Mouse (Mus musculus) cerebellum, adult 11 months (tissue): ENCODE measurements around the gene Urb1.

Experiments used
- DNase-seq: peaks from one replicate; pipeline ENCODE4 v3.0.0; 2022

Gene Urb1

DNA sequence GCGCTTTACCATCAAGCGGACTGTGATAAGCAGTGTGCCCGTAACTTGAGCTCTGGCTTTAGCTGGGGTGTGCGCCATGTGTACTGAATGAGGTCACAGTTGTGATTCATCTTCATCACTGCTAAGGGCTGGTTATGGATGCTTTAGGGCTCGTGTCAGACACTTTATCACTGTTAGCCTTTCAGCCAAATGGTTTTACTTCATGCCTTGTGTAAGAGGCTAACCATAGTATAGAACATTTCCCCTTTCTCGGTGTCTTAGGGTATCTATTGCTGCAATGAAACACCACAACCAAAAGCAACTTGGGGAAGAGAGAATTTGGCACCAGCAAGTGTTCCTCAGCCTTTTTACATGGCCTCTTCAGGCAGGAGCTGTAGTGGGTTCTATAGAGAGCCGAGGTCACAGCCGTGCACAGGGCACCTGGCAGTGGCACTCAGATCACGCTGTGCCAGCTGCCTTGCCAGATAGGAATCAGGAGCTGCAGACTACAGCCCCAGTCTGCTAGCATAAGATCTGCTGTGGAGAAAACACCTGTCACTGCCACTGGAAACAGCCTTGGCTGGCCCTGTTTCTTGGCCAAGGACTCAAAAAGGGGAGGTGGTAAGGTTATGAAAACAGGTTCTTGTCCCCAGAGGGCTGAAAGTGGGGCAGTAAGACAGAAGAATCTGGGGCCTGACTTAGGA is 44.9 kb downstream of the Urb1 start:
- no peak for DNase-seq

DNA sequence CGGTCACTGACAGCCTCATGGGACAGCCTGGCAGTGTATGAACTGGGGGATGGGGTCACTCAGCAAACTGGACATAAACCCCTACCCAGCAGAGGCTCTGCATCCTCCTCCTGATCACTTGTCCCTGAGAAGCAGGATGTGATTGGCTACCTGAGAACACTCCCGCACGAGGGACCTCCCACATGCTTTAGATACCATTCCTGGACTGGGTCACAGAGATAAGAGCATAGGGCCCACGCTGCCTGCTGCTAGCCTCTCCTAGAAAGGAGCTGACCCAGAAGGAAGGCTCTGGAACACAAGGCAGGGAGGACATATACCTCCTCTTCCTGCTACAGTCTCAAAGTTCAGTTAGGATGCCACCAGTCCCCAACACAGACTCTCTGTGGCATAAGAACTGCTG is 49.7 kb downstream of the Urb1 start:
- DNase-seq, result no peak

DNA sequence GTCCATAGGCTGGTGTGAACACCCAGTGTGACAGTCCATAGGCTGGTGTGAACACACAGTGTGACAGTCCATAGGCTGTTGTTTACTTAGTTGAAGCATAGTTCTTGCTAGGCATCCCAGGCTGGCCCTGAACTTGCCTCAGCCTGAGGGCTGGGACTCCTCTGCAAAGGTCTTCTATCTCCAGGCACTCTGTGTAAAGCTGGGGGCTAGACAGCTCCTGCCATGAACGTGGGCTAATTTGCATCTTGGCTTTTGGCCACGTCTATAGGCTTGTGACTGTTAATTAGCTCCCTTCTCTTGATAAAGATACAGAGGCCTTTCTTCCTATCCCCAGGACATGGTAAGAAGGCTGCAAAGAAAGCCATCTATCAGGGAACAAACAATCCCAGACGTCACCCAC is 50.9 kb downstream of the Urb1 start:
- DNase-seq, result no peak

DNA sequence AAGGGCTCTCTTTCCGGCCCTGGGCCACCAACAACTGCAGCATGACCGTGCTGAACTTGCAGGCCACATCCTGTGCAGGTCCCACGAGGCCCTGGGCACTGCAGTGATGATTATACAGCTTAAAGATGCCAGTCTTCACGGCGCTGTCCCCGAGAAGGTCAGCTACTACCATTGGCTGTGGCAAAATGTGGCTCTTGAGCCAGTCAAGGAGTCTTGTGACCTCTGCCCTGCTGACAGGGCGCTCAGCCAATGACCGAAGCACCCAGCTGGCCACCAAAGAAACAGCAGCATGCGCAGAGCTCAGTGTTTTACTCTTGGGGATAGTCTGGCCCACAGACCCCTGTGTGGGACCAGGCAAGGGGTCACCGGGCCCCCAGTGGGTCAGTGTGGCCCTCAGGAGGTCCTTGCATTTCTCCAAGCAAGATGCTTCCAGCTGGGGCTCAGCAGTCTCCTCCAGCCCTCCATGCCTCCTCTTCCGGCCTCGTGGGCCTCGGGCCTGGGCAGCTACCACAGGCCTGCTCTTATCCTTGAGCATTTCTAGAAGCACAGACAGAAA is 56.7 kb downstream of the Urb1 start:
- DNase-seq, result no peak

DNA sequence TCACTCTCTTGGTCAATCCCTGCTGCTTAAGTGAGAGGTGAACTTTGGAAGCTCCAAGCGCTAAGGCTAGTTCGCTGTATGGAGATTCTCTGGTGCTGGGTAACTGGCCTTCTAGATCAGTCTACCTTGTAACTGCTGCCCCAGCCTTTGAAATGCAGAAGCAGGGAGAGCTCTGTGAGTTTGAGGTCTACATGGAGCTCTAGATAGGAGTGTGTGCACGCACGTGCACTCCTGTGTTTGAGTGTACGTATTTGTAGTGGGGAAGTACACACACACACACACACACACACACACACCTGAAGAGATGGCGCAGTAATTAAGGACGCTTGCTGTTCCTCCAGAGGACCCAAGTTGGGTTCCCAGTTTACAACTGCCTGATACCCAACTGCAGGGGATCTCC is 62.0 kb downstream of the Urb1 start:
- no peak for DNase-seq

DNA sequence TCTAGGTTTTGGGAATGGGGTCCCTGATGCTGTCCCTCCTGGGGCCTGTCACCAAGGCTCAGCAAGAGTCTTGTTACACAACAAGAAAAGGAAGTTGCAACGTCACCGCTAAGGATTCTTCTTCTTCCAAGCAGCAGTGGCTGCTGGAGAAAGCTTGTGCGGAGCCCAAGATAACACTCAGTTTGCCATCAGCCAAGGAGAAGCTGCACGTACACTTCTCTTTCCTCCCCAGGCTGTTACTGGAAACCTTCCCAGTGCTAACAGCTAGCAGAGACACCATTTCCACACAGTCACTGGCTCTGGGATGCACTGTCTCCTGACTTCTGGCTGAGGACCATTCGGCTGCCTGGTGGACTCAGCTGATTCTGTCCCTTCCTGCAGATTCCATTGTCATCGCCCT is 63.1 kb downstream of the Urb1 start:
- no peak for DNase-seq

DNA sequence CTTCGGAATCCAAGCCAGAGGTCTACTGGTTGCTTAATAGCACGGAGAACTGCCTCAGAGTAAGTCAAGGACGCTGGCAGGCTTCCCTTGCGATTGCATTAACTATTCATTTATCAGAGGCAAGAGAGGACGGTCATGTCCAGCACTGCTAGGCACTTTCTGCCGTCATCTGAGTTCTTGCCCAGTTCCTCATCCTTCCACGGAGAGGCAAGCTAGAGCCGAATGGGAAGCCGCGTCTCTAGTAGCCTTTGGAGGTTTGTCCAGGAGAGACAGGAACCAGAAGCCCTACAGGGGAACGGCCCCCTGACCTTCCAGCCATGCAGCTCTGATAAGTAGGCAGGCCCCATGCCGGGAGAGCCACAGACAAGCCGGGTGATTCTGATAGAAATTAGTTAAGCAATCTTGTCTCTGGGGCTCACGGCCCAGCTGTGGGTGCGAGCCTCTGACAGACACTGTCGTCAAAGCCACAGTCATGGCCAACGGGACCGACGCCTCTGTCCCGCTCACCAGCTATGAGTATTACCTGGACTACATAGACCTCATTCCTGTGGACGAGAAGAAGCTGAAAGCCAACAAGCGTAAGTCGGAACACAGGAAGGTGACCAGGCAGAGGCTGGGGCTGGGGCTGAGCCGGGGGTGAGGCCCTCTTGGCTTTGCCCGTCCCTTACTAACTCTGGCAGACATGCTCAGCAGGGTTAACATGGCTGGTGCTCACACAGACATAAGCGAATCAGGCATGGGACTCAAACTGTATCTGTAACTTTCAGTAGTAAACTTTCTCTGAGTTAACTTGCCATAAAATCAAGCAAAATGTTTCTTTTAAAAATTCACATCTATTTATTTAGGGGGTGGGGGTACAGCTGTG is 71.9 kb downstream of the Urb1 start, which contains the start of gene Mrap:
TSS of gene Mrap (plus strand) at position 116 of the 865 bp plus-strand sequence.
- DNase-seq, result no peak

DNA sequence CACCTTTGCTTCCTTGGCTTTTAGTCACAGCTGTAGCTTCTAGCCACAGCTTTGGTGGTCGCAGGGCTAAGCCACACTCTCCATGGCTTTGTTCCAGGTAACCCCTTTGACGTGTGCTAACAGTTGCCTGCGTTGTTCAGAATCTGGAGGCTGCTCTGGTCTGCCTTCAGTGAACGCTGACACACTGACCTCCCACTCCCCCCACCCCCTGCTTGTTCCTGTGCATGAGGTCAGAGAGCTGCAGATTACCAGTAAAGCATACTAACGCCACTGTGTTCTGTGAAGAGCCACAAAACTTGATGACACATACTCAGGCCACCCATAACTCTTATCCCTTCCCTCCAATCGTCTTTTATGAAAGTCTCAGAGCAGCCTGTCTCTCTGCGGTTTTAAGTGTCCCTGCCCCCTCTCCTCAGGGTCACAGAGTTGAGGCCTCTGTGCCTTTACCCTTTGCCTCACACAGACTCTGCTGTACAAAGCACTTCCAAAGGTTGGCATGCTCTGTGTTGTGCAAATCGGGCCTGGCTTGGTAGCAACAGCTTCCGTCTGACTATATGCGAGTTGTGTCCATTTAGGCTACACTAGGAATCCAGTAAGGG is 73.4 kb downstream of the Urb1 start:
- DNase-seq, result no peak

DNA sequence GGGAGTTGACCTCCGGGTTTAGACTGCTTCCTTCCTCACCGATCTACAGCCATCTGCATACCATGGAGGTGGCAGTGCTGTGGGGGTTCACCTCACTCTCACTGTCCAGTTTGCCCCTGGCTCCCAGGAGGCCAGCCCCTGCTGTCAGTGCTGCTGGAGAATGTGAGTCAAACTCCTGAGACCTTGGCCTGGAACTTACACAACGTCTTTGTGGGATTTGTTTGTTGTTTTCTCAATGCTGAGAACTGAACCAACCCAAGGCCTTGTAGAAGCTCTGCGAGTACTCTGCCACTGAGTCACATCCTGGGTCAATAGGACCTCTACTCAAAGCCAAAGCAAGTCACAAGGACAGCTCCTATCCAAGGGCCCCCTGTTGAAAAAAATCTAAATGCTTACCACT is 74.6 kb downstream of the Urb1 start:
- no peak for DNase-seq

DNA sequence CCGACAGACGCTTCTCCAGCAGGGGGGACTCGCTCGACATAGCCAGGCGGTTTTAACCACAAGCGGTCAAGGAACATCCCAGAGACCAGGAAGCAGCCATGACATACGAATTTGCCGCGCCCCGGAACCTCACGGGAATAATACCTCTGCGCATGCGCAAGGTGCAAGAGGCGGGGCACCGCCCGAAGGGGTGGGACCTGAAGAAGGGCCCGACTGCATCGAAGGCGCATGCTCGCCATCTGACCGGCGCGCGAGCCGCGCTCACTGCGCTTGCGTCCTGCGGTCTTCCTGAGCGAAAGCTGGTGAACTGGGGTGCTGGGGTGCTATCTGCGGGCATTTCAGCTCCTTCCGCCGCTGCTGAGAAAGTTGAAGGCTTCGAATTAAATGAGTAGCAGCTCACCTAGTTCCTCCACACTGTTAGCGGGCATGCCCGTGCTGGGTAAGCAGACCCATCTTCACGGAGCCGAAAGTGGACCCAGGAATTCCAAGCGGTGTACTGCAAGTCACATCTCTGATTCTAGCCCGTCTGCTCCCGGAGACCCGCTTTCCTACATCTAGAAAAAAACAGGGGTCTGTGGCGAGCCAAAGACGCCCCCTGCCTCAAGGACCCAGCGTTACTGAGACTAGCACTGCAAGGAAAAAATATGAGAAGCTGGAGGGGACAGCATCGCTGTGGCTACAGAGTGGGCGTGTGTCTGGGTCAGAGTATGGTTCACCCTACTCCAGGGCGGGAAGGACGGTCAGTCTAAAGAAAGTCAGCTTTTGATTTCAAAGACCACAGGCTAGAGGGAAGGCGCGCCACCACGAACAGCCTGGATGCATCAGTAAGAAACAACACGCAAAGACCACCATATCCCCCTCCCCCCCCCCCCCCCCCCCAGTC is 82.7 kb downstream of the Urb1 start, which contains the start of gene Mis18a:
TSS of gene Mis18a (minus strand) at position 172 of the 883 bp plus-strand sequence.
- DNase-seq, result peak; percentile 94

DNA sequence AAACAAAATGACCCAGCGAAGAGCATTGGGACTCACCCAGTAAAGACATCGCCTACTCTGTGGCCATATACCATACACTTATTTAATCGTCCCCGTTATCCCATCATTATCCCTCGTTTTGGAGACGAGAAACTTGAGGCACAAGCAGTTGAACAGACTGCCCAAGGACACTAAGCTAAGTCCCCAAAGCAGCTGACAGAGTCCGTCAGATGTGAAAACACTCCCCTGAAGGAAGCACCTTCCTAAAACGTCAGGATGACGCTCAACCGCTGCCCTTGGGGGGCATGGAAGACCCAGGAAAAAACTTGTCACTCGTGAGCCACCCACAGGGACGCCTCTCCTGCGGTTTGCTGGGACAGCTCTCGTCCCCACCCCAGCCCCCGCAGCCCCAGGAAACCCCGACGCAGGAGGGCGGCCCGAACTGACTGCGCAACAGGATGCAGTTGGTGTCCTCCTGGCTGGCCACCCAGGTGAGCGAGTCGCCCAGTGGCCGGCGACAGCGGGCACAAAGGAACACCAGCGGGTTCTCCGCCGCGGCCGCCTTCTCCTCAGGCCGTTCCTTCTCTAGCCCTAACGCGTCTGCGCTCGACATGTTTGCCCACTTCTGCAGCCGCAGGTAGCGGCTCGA is 83.5 kb downstream of the Urb1 start:
- no peak for DNase-seq

DNA sequence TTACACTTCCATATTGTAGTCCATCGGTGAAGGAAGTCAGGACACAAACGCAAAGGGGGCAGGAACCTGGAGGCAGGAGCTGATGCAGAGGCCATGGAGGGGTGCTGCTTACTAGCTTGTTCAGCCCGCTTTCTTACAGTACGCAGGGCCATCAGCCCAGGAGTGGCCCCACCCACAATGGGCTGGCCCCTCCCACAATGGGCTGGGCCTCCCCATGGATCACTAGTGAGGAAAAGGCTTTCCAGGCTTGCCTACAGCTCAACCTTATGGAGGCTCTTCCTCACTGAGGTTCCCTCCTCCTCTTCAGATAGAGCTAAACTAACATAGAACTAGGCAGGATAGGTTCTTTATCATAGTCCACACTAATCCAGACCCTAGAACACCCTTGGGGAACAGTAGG is 86.2 kb downstream of the Urb1 start:
- no peak for DNase-seq

DNA sequence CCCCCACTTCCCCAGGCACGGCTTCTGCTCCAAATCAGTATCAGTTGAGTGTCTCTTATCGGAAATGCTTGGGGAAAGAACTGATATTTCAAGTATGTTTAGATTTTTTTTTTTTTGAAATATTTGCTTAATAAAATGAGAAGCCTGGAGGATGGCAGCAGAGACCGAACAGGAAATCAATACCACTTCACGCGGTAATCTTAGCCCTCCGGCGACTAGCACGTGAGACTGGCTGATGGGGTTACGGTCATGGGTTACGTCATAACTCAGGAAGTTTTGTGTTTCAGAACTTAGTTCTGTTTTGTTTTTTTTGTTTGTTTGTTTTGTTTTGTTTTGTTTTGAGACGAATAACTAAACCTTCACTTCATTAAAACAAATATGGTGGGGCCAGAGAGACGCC is 99.9 kb downstream of the Urb1 start:
- DNase-seq, result no peak

DNA sequence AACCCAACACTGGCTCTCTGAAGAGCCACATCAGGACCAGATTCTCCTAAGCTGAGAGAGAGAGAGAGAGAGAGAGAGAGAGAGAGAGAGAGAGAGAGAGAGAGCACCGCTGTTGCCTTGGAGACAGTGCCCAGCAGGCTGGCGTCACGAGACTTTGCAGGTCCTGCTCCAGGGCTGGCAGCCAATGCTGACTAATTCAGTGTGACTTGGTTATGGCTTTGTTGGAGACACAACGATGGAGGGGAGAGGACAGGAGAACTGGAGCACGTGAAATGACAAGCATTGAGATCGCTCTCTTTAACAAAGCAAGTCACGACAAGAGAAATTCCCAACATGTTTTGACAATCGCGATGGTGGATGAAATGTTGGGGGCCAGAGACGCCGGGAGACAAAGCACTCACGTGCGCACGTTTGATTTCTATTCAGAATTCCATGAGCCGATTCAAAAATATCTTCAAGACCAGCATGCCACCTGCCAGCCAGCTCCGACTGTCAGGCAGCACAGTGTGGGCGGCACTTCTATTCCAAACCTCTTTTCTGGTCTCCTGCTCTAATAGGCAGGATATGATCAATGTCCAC is 100.4 kb downstream of the Urb1 start:
- peak; percentile 64 for DNase-seq

DNA sequence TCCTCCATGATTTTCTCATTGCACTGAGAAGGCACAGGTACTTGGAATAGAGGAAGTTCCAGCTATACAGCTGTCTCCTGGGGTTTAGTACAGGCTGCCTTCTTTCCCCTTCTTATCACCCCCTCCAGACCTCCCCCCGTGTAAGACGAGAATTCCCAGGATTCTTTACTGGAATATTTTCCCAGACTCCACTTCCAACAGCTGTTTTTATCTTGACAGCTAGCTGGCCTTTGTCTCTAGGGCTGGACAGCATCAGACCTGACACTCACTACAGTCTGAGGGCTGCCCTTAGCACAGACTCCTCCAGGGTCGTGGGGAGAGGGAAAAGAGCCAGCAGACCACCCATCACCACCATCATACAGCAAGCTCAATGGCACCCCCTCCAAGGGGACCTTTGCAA is 103.9 kb downstream of the Urb1 start:
- no peak for DNase-seq

DNA sequence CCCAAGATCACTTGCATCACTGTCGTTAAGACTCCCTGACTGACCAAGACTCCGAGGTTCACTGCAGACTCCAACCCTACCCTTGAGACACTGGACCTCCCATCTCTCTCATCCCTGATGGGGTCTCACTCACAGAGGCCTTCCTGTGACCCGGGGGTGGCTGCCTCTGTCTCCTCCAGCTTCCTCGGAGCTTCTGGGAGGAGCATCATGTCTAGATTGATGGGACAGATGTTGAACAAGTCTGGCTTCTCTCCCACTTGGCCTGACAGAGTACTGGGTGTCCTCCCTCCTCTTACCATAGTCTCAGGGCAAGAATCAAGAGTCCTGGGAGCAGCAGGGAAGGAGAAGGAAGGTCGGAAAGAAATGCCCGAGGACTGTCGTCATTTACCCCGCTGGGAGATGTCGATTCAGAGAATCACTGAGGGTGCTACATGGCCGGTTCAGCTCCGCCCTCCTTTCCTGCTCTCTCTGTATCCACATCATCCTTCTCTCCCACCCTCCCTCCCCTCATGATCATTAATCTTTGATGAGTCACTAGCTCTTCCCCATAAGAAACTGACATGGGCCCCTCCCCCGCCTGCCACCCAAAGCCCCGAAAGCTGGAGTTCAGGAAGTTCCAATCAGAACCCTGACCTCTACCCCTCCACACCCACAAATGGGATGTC is 105.9 kb downstream of the Urb1 start:
- no peak for DNase-seq

DNA sequence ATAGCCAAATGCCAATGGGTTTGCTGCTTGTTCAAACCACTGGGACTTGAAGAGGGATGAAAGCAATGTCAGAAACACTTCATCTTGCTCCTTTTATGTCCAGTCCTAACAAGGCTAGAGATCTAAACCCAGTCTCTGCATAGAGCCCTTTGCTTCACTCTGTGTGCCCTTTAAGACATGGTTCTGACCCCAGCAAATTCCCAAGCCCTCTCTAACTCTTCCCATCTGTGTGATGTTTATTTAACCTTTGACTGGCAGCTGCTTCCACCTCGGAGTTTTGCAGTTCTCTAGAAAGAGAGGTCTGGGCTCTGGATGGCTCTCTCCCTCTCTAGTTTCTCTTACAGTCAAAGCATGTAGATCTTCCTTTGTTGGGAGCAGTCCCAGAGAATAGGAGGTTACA is 106.6 kb downstream of the Urb1 start:
- no peak for DNase-seq

DNA sequence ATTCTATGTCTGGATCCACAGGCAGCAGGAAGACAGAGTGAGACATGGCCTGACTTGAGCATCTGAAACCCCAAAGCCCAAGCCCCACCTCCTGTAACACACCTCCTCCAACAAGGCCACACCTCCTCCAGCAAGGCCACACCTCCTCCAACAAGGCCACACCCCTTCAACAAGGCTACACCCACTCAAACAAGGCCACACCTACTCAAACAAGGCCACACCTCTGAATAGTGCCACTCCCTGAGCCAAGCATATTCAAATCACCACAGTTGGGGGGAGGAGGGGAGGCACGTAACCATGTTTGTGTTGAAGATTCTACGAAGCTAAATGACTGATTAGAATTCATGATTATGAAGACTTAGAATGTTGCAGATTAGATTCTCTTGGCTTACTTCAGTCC is 108.7 kb downstream of the Urb1 start:
- DNase-seq, result no peak
